Mouse (Mus musculus) spleen, adult 2 months (tissue): ENCODE data around the gene Gm20431. TPM values are rescaled to one million over a fixed set of nuclear protein-coding genes. Genes with fewer than 3 reads are reported as not detected.

Experiments used
- DNase-seq, 2 experiments: peaks; one replicate each; pipeline versions ENCODE4 v3.0.0 to v3.0.0-alpha.2; 2012 to 2021; ENCODE audit warnings: low spot score in 2 of 2, low read depth in 1 of 2
- H3K27ac ChIP-seq: fragments of 200-500 bp; 2 replicates; pipeline ENCODE4 v1.5.1; 2012; ENCODE audit warnings: low read length, inconsistent platforms; ENCODE audit not compliant: insufficient read depth
- H3K27me3 ChIP-seq: fragments of 200-500 bp; 2 replicates; pipeline ENCODE4 v1.6.1; 2012; ENCODE audit warnings: mild to moderate bottlenecking, moderate library complexity, low read length, inconsistent platforms; ENCODE audit not compliant: control insufficient read depth, insufficient read depth
- H3K36me3 ChIP-seq: fragments of 200-500 bp; 2 replicates; pipeline ENCODE4 v1.6.1; 2012; ENCODE audit warnings: mild to moderate bottlenecking, low read length, inconsistent platforms; ENCODE audit not compliant: control insufficient read depth, insufficient read depth
- H3K4me1 ChIP-seq: fragments of 200-500 bp; 2 replicates; pipeline ENCODE4 v1.6.1; 2011; ENCODE audit warnings: inconsistent platforms; ENCODE audit not compliant: control insufficient read depth, insufficient read depth, insufficient read length
- H3K4me3 ChIP-seq: fragments of 200-500 bp; 2 replicates; pipeline ENCODE4 v1.5.1; 2011; ENCODE audit warnings: mild to moderate bottlenecking, inconsistent platforms; ENCODE audit not compliant: insufficient read depth, insufficient read length; ENCODE audit errors: extremely low read depth
- CTCF ChIP-seq: fragments of 200-500 bp; IDR thresholded peaks from 2 replicates; pipeline ENCODE4 v1.5.1; 2011; ENCODE audit warnings: mild to moderate bottlenecking, inconsistent platforms; ENCODE audit not compliant: insufficient read depth, insufficient read length, insufficient replicate concordance; ENCODE audit errors: extremely low read depth
- POLR2A ChIP-seq: fragments of 200-500 bp; IDR thresholded peaks from 2 replicates; pipeline ENCODE4 v1.6.1; 2011; ENCODE audit warnings: low read depth, low read length, inconsistent platforms
- WGBS: fragments of 180-500 bp; shearing (Covaris S2); methylation state at CpG from one replicate; pipeline ENCODE4 v1.1.7; 2018; 5-methylcytosine and 5-hydroxymethylcytosine counted together
- polyA plus RNA-seq: library from polyadenylated mRNA; depleted of rRNA; stranded (reverse); fragments of >200 nt; gene quantifications from 2 replicates; pipeline ENCODE4 v1.2.3, GENCODE M21; 2012; rRNA removed

Gene Gm20431
- polyA plus RNA-seq, 1 experiment, result 13.2 TPM

DNA sequence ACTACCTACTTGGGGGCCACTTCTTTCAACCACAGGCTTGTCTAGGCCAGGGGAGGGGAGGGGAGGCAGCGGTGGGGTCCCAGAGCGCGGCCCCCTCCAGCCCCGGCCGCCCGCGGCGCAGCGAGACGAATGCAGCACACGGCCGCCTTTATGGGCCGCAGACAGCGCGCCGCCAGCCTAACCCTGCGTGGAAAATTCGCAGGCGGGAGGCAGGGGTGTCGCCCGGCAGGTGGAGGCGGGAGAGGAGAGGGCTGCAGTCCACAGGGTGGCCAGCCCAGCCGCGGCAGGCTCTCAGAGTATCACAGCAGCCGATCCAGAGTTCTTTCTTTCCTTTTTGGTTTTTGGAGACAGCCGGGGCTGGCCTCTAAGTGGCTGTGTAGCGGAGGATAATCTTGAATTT, 101.9 kb downstream of the Gm20431 start:
- 33% methylated on average over 27 of the region's 27 CpGs for WGBS
- H3K27me3 ChIP-seq, result peaks cover 4% of the 10 kb centered on the region
- H3K27ac ChIP-seq, result no peak overlapping the region
- no peaks in the 10 kb centered on the region for H3K36me3 ChIP-seq
- H3K4me1 ChIP-seq, result no peaks in the 10 kb centered on the region; the same call in none of the 2 replicates
- no peak for TF ChIP-seq POLR2A
- no peak for TF ChIP-seq CTCF
- no peak overlapping the region for H3K4me3 ChIP-seq
- no peak for DNase-seq

Other genes with a start within 250 kb of the Gm20431 start
- 47.7 and 53.8 TPM in 2 replicates for gene Slc9a8, start 239.8 kb downstream of the Gm20431 start, polyA plus RNA-seq
- gene Rnf114, start 168.9 kb downstream of the Gm20431 start, polyA plus RNA-seq, result 88.0 and 95.4 TPM in 2 replicates
- 23.3 and 25.5 TPM in 2 replicates for gene Spata2, start 168.6 kb downstream of the Gm20431 start, polyA plus RNA-seq
- gene Snai1, start 123.3 kb downstream of the Gm20431 start, polyA plus RNA-seq, result 21.0 and 28.1 TPM in 2 replicates
- gene Ube2v1, start 29.4 kb downstream of the Gm20431 start, polyA plus RNA-seq, result 85.2 and 102 TPM in 2 replicates
- 68.5 and 161 TPM in 2 replicates for gene Cebpb, start 27.4 kb upstream of the Gm20431 start, polyA plus RNA-seq
- 90.7 and 126 TPM in 2 replicates for gene Tmem189, start 28.3 kb upstream of the Gm20431 start, polyA plus RNA-seq